Mouse (Mus musculus) layer of hippocampus, adult 11-12 months (tissue): Measurements from ENCODE around the gene Hsd3b1.
"Not testable (repeated sequence)": the region's sequence is repeated elsewhere in the genome, so short reads cannot be mapped to it uniquely, and the experiment has no call there.

Experiments used
- DNase-seq: peaks from one replicate; pipeline ENCODE4 v3.0.0; 2022; ENCODE audit warnings: low spot score

The Hsd3b1 gene

GRCm38 (mm10) chr3:98859576-98859975 lies at the start of gene Hsd3b1:
Gene Hsd3b1, minus strand, starts transcription at chr3:98859794.
- DNase-seq: no peak

- no peak for DNase-seq
Measured at GRCm38 (mm10) chr3:98897606-98898005, 38.0 kb upstream of the Hsd3b1 start.

DNA sequence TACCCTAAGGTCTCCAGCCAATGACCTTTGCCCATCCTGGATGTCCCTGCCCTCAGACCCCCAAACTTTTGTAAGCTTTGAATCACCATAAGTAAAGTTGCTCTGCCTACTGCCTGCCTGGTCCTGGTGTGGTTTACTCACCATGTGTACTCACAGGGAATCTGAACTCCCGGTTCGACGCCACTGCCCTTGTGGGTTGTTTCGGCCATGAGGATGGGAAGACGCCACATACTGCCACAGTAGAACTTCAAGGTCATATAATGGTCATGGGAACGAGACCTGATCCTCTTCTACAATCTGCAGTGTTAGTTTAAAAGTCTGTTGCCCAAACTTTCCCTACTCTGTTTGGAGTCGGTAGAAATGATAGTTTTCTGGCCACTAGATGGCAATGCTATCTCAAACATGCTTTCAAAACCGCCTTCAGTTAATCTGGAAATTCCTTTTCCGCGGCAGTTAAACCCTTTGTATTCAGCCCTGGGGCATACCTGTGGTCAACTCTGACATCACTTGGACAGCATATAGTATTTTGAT lies 35.5 kb upstream of the Hsd3b1 start:
- peak; percentile 8 for DNase-seq

DNA sequence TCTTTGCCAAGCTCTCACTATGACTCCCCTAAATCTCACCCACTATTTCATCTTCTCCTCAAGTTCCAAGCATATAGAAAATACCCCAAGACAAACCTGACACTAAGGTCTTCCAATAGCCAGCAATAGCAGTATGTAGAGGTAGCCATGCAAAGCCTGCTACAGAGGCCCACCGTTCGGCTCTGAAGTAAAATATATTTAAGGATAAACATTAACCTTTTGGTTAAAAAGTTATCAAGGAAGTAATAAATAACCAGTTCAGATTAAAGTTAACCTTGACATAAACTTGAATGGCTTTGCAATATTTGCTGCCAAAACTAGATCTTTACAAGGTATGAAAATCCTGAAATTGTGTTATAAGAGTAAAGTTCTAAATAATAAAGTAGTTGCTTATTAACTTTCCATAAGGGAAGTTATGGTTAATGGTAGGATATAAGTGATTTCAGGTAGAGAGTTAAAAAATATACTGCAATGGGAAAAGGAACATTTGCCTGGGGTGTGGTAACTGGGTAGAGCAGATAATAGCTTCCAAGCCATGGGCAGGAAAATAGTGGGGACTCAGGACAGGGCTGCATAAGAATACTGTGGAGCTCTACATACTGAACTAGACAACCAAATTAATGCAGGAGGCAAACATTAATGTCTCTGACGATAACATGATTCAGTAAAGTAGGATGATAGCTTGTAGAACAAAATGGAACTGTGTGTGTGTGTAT lies 33.6 kb upstream of the Hsd3b1 start, which contains the start of gene Hao2:
Hao2 (minus strand) TSS at position 183 of the 716 bp plus-strand sequence.
- DNase-seq: no peak

GRCm38 (mm10) chr3:98890430-98890829 lies 30.8 kb upstream of the Hsd3b1 start:
- DNase-seq: no peak

- DNase-seq: no peak
Measured at GRCm38 (mm10) chr3:98888206-98888605, 28.6 kb upstream of the Hsd3b1 start.

GRCm38 (mm10) chr3:98880831-98881230 lies 21.2 kb upstream of the Hsd3b1 start:
- no peak for DNase-seq

DNA sequence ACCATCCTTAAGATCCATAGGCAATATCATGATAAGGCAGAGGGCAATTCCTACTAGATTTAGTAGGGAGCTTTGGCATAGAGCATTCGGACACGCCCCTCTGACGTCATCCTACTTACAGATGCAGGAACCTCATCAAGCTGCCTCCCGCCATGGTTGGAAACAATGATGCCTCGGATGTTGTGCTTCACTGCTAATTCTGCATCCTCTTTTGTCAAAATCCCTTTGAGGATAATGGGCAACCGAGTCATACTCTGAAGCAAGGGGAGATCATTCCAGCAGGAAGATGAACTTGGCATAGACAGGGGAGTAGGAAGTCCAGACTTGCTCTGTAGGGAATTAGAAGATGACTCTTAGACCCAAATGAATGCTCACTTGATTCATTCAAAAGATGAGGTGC lies 20.6 kb upstream of the Hsd3b1 start:
- no peak for DNase-seq

- no peak for DNase-seq
Measured at GRCm38 (mm10) chr3:98868219-98868618, 8.6 kb upstream of the Hsd3b1 start.

DNA sequence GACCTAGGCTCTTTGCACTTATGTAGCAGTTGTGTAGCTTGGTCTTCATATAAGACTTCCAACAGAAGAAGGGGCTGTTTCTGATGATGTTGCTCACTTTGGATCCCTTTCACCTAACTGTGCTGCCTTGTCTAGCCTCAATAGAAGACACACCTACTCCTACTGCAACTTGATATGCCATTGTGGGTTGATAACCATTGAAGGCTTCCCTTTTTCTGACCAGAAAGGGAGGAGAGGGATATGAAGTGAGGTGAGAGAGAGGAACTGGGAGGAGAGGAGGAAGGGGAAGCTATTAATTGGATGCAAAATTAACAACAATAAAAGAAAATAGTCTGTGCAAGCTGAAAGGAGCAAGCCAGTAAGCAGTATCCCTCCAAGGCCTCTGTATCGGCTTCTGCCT lies 3.2 kb upstream of the Hsd3b1 start:
- DNase-seq: no peak

DNA sequence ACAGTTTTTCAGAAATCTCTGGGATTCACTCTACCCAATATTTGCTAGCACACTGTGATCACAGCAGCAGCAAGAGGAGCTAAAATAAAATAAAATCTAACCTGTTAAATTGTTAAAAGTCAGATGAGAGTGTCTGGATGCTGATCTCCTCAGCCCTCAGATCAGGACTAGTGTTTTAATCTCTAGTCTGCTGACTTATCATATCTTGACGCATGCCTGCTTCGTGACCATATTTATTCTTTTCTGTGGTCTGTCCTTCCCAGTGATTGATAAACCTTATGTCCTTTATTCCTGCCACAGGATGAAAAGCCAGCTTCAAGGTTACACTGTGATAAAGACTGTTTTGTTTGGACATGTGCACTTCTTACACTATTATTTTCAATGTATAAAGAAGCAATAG lies 1.5 kb downstream of the Hsd3b1 start:
- no peak for DNase-seq

DNA sequence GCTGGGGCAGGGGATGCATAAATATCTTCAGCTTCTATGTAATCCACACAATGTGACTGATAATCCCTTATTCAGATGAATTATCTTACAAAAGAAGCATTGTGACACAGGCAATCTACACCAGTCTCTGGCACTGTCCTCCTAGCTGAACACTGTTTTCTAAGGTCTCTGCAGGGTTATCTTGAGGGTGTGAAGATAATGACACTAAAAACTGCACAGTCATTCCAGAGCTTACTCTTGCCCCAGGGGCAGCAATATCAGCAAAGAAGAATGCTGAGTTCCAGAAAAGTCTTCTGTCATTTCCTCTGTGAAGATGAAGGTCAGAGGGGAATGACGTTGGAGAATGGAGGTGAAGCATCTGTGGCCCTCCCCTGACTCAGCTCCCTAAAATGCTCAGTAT lies 2.7 kb downstream of the Hsd3b1 start:
- no peak for DNase-seq

GRCm38 (mm10) chr3:98855160-98855559 lies 4.4 kb downstream of the Hsd3b1 start:
- DNase-seq: no peak

- no peak for DNase-seq
Measured at GRCm38 (mm10) chr3:98853685-98854084, 5.9 kb downstream of the Hsd3b1 start.

GRCm38 (mm10) chr3:98853051-98853450 lies 6.5 kb downstream of the Hsd3b1 start:
- no peak for DNase-seq

DNA sequence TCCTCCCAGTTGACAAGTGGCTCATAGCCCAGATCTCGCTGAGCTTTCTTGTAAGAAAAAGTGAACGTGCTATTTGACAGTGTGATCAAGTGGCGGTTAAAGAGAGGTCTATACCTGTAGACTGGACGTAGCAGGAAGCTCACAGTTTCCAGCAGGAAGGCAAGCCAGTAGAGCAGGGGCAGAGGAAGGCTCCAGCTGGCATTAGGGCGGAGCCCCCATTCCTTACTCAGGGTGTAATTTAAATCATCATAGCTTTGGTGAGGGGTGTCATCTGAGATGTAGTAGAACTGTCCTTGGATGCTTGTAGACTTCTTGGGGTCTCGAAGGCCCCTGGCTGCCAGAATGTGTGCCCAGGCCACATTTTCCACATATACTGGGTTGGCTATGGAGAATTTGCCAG lies 7.0 kb downstream of the Hsd3b1 start:
- DNase-seq: no peak

GRCm38 (mm10) chr3:98851853-98852252 lies 7.7 kb downstream of the Hsd3b1 start:
- DNase-seq: no peak

GRCm38 (mm10) chr3:98850262-98850661 lies 9.3 kb downstream of the Hsd3b1 start:
- no peak for DNase-seq

- DNase-seq: no peak
Measured at GRCm38 (mm10) chr3:98848898-98849297, 10.7 kb downstream of the Hsd3b1 start.

GRCm38 (mm10) chr3:98814101-98814670 lies 45.4 kb downstream of the Hsd3b1 start, which contains the start of gene Hsd3b6:
Gene Hsd3b6, minus strand, starts transcription at chr3:98814443.
- DNase-seq: no peak

DNA sequence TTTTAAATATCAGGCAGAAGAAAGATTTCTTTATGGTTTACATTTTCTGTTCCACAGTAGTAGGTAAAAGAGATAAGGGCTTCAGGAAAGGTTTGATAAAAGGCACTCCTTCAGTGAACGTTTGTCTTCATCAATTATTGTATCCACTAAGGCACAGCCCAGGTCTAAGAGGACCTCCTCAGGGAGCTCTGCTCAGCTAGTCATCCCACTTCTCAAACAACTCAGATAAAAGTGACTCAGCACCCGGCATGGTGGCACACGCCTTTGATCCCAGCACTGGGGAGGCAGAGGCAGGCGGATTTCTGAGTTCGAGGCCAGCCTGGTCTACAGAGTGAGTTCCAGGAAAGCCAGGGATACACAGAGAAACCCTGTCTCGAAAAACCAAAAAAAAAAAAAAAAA lies 46.9 kb downstream of the Hsd3b1 start:
- DNase-seq: not testable (repeated sequence)

- not testable (repeated sequence) for DNase-seq
Measured at GRCm38 (mm10) chr3:98805032-98805431, 54.6 kb downstream of the Hsd3b1 start.
